In the genomic region with DNA sequence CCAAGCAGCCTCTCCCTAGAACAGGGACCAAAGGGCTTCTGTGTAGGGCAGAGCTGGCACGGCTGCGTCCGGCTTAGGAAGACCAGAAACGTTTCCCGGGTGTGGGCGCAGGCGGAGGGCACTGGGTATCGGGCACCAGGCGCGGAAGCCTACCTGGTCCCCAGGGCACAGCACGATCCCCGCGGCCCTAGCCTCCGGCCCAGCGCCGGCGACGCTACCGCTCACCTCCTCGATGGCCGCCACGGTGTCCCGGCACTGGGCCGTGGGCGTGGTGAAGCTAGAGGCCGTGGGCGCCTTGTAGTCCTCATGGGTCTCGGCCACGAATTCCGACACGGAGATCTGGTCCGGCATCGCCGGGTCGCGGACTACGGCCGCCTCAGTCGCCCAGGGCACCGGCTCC, we compare ENCODE assay signal across 7 mouse cellular contexts.
DNase-seq lines count a peak whose midpoint lies in the region; ATAC-seq and TF ChIP-seq lines count a peak whose summit lies in the region.
"Not testable (repeated sequence)": the region's sequence is repeated elsewhere in the genome, so short reads cannot be mapped to it uniquely, and the experiment has no call there.

No protein-coding gene starts in this region.

- not testable (repeated sequence) for H3K36me3 ChIP-seq in embryonic facial prominence, embryonic 13.5 days; hindbrain, embryonic 11.5 days (ENCODE audit: control insufficient read depth, insufficient read depth, low read length); kidney, adult 2 months (ENCODE audit: control insufficient read depth, insufficient read depth, low read length); liver, embryonic 11.5 days (ENCODE audit: control insufficient read depth, insufficient read depth, low read length); midbrain, embryonic 10.5 days; small intestine, adult 2 months (ENCODE audit: control insufficient read depth, insufficient read depth, low read length)

- not testable (repeated sequence) for ATAC-seq in embryonic facial prominence, embryonic 13.5 days (ENCODE audit: insufficient number of reproducible peaks, insufficient read depth, low FRiP score, low TSS enrichment, low read depth); hindbrain, embryonic 11.5 days (ENCODE audit: low FRiP score)
- ATAC-seq in liver, embryonic 11.5 days (replicated peaks; ENCODE audit: low FRiP score), result peak; percentile 48

- not testable (repeated sequence) for H3K27me3 ChIP-seq in embryonic facial prominence, embryonic 13.5 days; hindbrain, embryonic 11.5 days (ENCODE audit: control insufficient read depth, insufficient read depth, low read length); kidney, adult 2 months (replicated peaks; ENCODE audit: control insufficient read depth, insufficient read depth, low read length); liver, embryonic 11.5 days (replicated peaks; ENCODE audit: control insufficient read depth, insufficient read depth, low read length); midbrain, embryonic 10.5 days (ENCODE audit: low read depth, poor library complexity, severe bottlenecking); small intestine, adult 2 months (ENCODE audit: control insufficient read depth, insufficient read depth, low read length)

- H3K27ac ChIP-seq in embryonic facial prominence, embryonic 13.5 days; hindbrain, embryonic 11.5 days (ENCODE audit: low read depth, low read length); kidney, adult 2 months (ENCODE audit: insufficient read depth, low read depth, low read length); midbrain, embryonic 10.5 days (replicated peaks); small intestine, adult 2 months (ENCODE audit: insufficient read depth, low read depth, low read length): not testable (repeated sequence)
- peak overlapping the region; percentile 63; the same call in 1 of the 2 replicates for H3K27ac ChIP-seq in gastrocnemius, adult 2 months
- peak overlapping the region; percentile 38; the same call in 1 of the 2 replicates for H3K27ac ChIP-seq in liver, embryonic 11.5 days (ENCODE audit: low read depth, low read length)

- DNase-seq in gastrocnemius, adult 2 months; kidney, adult 2 months; midbrain, embryonic 10.5 days (ENCODE audit: low spot score): not testable (repeated sequence)
- peak; percentile 0 for DNase-seq in hindbrain, embryonic 11.5 days (ENCODE audit: low spot score)
- peak; percentile 31 for DNase-seq in liver, embryonic 11.5 days (ENCODE audit: low spot score)

- peaks cover 42% of the 10 kb centered on the region for H3K9me3 ChIP-seq in embryonic facial prominence, embryonic 13.5 days
- H3K9me3 ChIP-seq in hindbrain, embryonic 11.5 days (ENCODE audit: control insufficient read depth, low read length), result peaks cover 14% of the 10 kb centered on the region; the same call in 1 of the 2 replicates
- peaks cover 12% of the 10 kb centered on the region for H3K9me3 ChIP-seq in liver, embryonic 11.5 days (ENCODE audit: control insufficient read depth, low read length)
- peaks cover 75% of the 10 kb centered on the region for H3K9me3 ChIP-seq in midbrain, embryonic 10.5 days (replicated peaks)

- 22% methylated on average over 40 of the region's 40 CpGs for WGBS in embryonic facial prominence, embryonic 13.5 days
- 17% methylated on average over 40 of the region's 40 CpGs for WGBS in hindbrain, embryonic 11.5 days
- 32% methylated on average over 39 of the region's 40 CpGs for WGBS in kidney, adult 2 months
- 12% methylated on average over 40 of the region's 40 CpGs for WGBS in liver, embryonic 11.5 days
- WGBS in midbrain, embryonic 10.5 days, result 28% methylated on average over 40 of the region's 40 CpGs
- 25% methylated on average over 40 of the region's 40 CpGs for WGBS in small intestine, adult 2 months

- not testable (repeated sequence) for H3K4me1 ChIP-seq in embryonic facial prominence, embryonic 13.5 days; hindbrain, embryonic 11.5 days (replicated peaks; ENCODE audit: control insufficient read depth, insufficient read depth, low read length); kidney, adult 2 months (ENCODE audit: control insufficient read depth, insufficient read depth, low read length); liver, embryonic 11.5 days (replicated peaks; ENCODE audit: control insufficient read depth, insufficient read depth, low read length); midbrain, embryonic 10.5 days; small intestine, adult 2 months (ENCODE audit: control insufficient read depth, insufficient read depth, insufficient read length, low read length)

- peak overlapping the region; percentile 39 for H3K4me3 ChIP-seq in embryonic facial prominence, embryonic 13.5 days
- peak overlapping the region; percentile 68 for H3K4me3 ChIP-seq in gastrocnemius, adult 2 months
- peak overlapping the region; percentile 19; the same call in 1 of the 2 replicates for H3K4me3 ChIP-seq in hindbrain, embryonic 11.5 days (ENCODE audit: low read depth, low read length)
- H3K4me3 ChIP-seq in kidney, adult 2 months (ENCODE audit: insufficient read depth, low read depth, low read length), result peak overlapping the region; percentile 30
- H3K4me3 ChIP-seq in liver, embryonic 11.5 days (ENCODE audit: low read depth, low read length), result peak overlapping the region; percentile 55
- H3K4me3 ChIP-seq in midbrain, embryonic 10.5 days, result peak overlapping the region; percentile 41
- peak overlapping the region; percentile 88 for H3K4me3 ChIP-seq in small intestine, adult 2 months (ENCODE audit: low read depth, low read length)

- H3K4me2 ChIP-seq in embryonic facial prominence, embryonic 13.5 days, result peak overlapping the region; percentile 43
- H3K4me2 ChIP-seq in hindbrain, embryonic 11.5 days (replicated peaks; ENCODE audit: low read depth, low read length), result not testable (repeated sequence)
- H3K4me2 ChIP-seq in liver, embryonic 11.5 days, result peak overlapping the region; percentile 61

- intact Hi-C loops in gastrocnemius, adult 2 months (cut with DNase I), result not testable (repeated sequence)

- not testable (repeated sequence) for H3K9ac ChIP-seq in embryonic facial prominence, embryonic 13.5 days; hindbrain, embryonic 11.5 days (ENCODE audit: low read depth, low read length)
- peak overlapping the region; percentile 70 for H3K9ac ChIP-seq in liver, embryonic 11.5 days (ENCODE audit: low read depth, low read length)

- TF ChIP-seq POLR2A in kidney, adult 2 months (IDR thresholded peaks at IDR 0.05; ENCODE audit: low read depth, low read length); small intestine, adult 2 months (IDR thresholded peaks at IDR 0.05; ENCODE audit: low read depth, low read length): not testable (repeated sequence)

- TF ChIP-seq CTCF in gastrocnemius, adult 2 months (IDR thresholded peaks at IDR 0.05); kidney, adult 2 months (conservative IDR thresholded peaks at IDR 0.05; ENCODE audit: insufficient read depth, insufficient read length, low read depth, low read length); small intestine, adult 2 months (IDR thresholded peaks at IDR 0.05; ENCODE audit: extremely low read depth, insufficient read length, insufficient replicate concordance, low read depth, low read length): not testable (repeated sequence)

Comparison
In these comparisons a context has a peak if more than half of its experiments do, and no peak if none do; other contexts are left out.
1. H3K4me3 ChIP-seq: peak in every context shown above with its lines; median percentile 88 in small intestine, adult 2 months; 68 in gastrocnemius, adult 2 months; 55 in liver, embryonic 11.5 days; 41 in midbrain, embryonic 10.5 days; 39 in embryonic facial prominence, embryonic 13.5 days; 30 in kidney, adult 2 months; 19 in hindbrain, embryonic 11.5 days.